Mouse (Mus musculus): ENCODE results near the gene Acer2. TPM values are rescaled to one million over a fixed set of nuclear protein-coding genes. Genes with fewer than 3 reads are reported as not detected.

Acer2 gene
- polyA plus RNA-seq, 1 experiment from 2014 or later: 15.2 TPM

DNA sequence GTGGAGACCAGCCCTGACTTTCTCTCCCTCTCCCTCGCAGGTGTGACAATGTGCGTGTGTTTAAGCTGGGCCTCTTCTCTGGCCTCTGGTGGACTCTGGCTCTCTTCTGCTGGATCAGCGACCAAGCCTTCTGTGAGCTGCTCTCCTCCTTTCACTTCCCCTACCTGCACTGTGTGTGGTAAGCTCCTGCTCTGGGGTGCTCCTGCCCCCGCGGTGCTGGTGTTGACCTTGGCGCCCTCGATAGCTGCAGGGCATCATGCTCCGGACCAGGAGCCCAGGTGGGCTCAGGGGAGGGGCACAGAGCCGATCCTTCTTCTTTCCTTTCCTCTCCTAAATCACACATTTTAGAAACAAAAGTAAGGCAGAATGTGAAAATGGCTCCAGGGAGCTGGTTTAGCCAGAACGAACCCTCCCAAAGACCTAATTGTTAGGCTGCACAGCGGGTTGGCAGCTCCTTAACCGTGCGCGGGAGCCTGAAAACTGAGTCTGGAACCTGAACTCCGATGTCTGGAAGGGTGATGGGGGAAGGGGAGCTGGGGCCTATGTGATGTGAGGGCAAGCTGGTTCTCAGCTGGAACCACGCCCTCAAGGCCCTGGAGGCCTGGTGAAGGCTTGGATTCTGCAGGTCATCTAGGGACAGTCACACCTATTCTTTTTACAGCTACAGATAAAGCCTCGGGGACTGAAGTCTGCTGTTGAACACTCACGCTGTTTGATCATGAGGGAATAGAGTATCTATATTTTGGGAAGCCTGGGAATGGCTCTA, 37.6 kb downstream of the Acer2 start:
- peak overlapping the region; percentile 16; the same call in 1 of the 2 replicates for H3K9ac ChIP-seq (ENCODE audit: low read depth, low read length)
- no peak overlapping the region for H3K4me3 ChIP-seq (ENCODE audit: low read length)
- H3K4me1 ChIP-seq (ENCODE audit: control insufficient read depth, insufficient read depth, low read depth, low read length): no peaks in the 10 kb centered on the region
- H3K36me3 ChIP-seq (ENCODE audit: control insufficient read depth, insufficient read depth, low read length): no peaks in the 10 kb centered on the region
- peaks cover 2% of the 10 kb centered on the region for H3K9me3 ChIP-seq (ENCODE audit: control insufficient read depth, low read length)
- no peaks in the 10 kb centered on the region for H3K27me3 ChIP-seq (replicated peaks; ENCODE audit: control insufficient read depth, insufficient read depth, low read length)
- WGBS: 22% methylated on average over 18 of the region's 18 CpGs
- ATAC-seq: no peak
- H3K4me2 ChIP-seq (ENCODE audit: low read length): no peak overlapping the region
- H3K27ac ChIP-seq (ENCODE audit: low read depth, low read length): no peak overlapping the region

GRCm38 (mm10) chr4:86912757-86913156, 38.6 kb downstream of the Acer2 start:
- H3K36me3 ChIP-seq (ENCODE audit: control insufficient read depth, insufficient read depth, low read length): no peaks in the 10 kb centered on the region
- no peak for ATAC-seq
- H3K27me3 ChIP-seq (replicated peaks; ENCODE audit: control insufficient read depth, insufficient read depth, low read length): no peaks in the 10 kb centered on the region
- H3K27ac ChIP-seq (ENCODE audit: low read depth, low read length): no peak overlapping the region
- H3K9ac ChIP-seq (ENCODE audit: low read depth, low read length): no peak overlapping the region
- H3K4me2 ChIP-seq (ENCODE audit: low read length): no peak overlapping the region
- WGBS: 79% methylated on average over 7 of the region's 7 CpGs
- no peaks in the 10 kb centered on the region for H3K4me1 ChIP-seq (ENCODE audit: control insufficient read depth, insufficient read depth, low read depth, low read length)
- peaks cover 2% of the 10 kb centered on the region for H3K9me3 ChIP-seq (ENCODE audit: control insufficient read depth, low read length)
- H3K4me3 ChIP-seq (ENCODE audit: low read length): no peak overlapping the region

GRCm38 (mm10) chr4:86916062-86916461, 41.9 kb downstream of the Acer2 start:
- H3K9me3 ChIP-seq (ENCODE audit: control insufficient read depth, low read length): no peaks in the 10 kb centered on the region
- H3K4me2 ChIP-seq (ENCODE audit: low read length): no peak overlapping the region
- WGBS: 52% methylated on average over 1 of the region's 1 CpGs
- no peaks in the 10 kb centered on the region for H3K27me3 ChIP-seq (replicated peaks; ENCODE audit: control insufficient read depth, insufficient read depth, low read length)
- no peak overlapping the region for H3K27ac ChIP-seq (ENCODE audit: low read depth, low read length)
- H3K4me3 ChIP-seq (ENCODE audit: low read length): no peak overlapping the region
- no peak for ATAC-seq
- H3K4me1 ChIP-seq (ENCODE audit: control insufficient read depth, insufficient read depth, low read depth, low read length): no peaks in the 10 kb centered on the region
- H3K36me3 ChIP-seq (ENCODE audit: control insufficient read depth, insufficient read depth, low read length): no peaks in the 10 kb centered on the region
- H3K9ac ChIP-seq (ENCODE audit: low read depth, low read length): no peak overlapping the region

- ATAC-seq: no peak
- Histone ChIP-seq H3K4me3 (ENCODE audit: low read length) (no peak overlapping the region), H3K9ac (ENCODE audit: low read depth, low read length) (no peak overlapping the region), H3K9me3 (ENCODE audit: control insufficient read depth, low read length) (no peaks in the 10 kb centered on the region), H3K27ac (ENCODE audit: low read depth, low read length) (no peak overlapping the region), H3K4me1 (ENCODE audit: control insufficient read depth, insufficient read depth, low read depth, low read length) (peaks cover 3% of the 10 kb centered on the region), H3K4me2 (ENCODE audit: low read length) (no peak overlapping the region), H3K27me3 (replicated peaks; ENCODE audit: control insufficient read depth, insufficient read depth, low read length) (no peaks in the 10 kb centered on the region), H3K36me3 (ENCODE audit: control insufficient read depth, insufficient read depth, low read length) (no peaks in the 10 kb centered on the region)
- WGBS: 48% methylated on average over 3 of the region's 3 CpGs
These were observed 49.4 kb downstream of the Acer2 start for GRCm38 (mm10) chr4:86923476-86924055.

DNA sequence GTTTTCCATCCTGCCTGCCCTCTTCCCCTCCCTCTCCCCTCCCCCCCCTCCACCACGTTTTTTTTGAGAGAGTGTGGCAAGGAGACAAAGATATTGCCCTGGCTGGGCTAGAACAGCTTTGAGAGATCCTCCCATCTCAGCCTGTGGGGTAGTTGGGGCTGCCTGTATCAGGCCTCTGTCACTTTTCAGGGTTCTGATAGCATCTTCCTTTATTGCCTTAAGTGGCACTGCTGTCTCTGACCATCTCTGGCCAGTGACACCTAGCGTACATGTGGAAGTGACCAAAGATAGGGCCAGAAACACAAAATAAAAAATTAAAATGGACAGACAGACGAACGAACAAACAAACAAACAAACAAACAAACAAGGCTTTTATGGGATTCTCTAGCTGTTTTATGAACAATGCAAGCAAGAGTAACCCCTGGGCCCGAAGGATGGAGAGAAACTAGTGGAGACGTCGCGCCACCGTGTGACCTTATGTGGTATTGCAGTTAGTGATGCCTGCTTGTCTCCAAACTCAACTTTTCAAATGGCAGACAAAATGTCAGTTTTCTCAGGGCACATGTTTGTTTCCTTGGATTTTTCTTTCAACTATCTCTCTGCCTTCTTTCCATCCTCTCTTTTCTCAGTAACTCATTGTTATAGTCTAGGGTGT, 50.7 kb downstream of the Acer2 start:
- no peak overlapping the region for H3K4me2 ChIP-seq (ENCODE audit: low read length)
- H3K27ac ChIP-seq (ENCODE audit: low read depth, low read length): no peak overlapping the region
- no peaks in the 10 kb centered on the region for H3K9me3 ChIP-seq (ENCODE audit: control insufficient read depth, low read length)
- peak; percentile 63 for ATAC-seq
- no peaks in the 10 kb centered on the region for H3K36me3 ChIP-seq (ENCODE audit: control insufficient read depth, insufficient read depth, low read length)
- no peak overlapping the region for H3K4me3 ChIP-seq (ENCODE audit: low read length)
- H3K9ac ChIP-seq (ENCODE audit: low read depth, low read length): no peak overlapping the region
- H3K4me1 ChIP-seq (ENCODE audit: control insufficient read depth, insufficient read depth, low read depth, low read length): peaks cover 3% of the 10 kb centered on the region
- 10% methylated on average over 9 of the region's 9 CpGs for WGBS
- H3K27me3 ChIP-seq (replicated peaks; ENCODE audit: control insufficient read depth, insufficient read depth, low read length): no peaks in the 10 kb centered on the region

DNA sequence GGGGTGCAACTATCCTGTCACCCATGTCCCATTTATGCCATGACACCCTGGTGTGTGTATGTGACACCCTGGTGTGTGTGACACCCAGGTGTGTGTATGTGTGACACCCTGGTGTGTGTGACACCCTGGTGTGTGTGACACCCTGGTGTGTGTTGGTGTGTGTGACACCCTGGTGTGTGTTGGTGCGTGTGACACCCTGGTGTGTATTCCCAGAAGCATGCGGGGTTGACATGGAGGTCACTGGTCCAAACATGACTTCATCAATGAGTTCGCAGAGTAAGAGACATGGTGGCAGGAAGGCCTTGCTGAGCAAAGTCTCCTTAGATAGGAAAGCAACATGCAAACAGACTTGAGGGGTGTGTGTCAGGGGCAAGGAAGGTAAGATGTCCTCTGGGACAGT, 52.8 kb downstream of the Acer2 start:
- Histone ChIP-seq H3K9me3 (ENCODE audit: control insufficient read depth, low read length) (no peaks in the 10 kb centered on the region), H3K4me3 (ENCODE audit: low read length) (no peak overlapping the region), H3K27me3 (replicated peaks; ENCODE audit: control insufficient read depth, insufficient read depth, low read length) (no peaks in the 10 kb centered on the region), H3K4me2 (ENCODE audit: low read length) (no peak overlapping the region), H3K27ac (ENCODE audit: low read depth, low read length) (no peak overlapping the region), H3K4me1 (ENCODE audit: control insufficient read depth, insufficient read depth, low read depth, low read length) (peaks cover 3% of the 10 kb centered on the region), H3K9ac (ENCODE audit: low read depth, low read length) (no peak overlapping the region), H3K36me3 (ENCODE audit: control insufficient read depth, insufficient read depth, low read length) (no peaks in the 10 kb centered on the region)
- ATAC-seq: no peak
- 91% methylated on average over 3 of the region's 3 CpGs for WGBS

DNA sequence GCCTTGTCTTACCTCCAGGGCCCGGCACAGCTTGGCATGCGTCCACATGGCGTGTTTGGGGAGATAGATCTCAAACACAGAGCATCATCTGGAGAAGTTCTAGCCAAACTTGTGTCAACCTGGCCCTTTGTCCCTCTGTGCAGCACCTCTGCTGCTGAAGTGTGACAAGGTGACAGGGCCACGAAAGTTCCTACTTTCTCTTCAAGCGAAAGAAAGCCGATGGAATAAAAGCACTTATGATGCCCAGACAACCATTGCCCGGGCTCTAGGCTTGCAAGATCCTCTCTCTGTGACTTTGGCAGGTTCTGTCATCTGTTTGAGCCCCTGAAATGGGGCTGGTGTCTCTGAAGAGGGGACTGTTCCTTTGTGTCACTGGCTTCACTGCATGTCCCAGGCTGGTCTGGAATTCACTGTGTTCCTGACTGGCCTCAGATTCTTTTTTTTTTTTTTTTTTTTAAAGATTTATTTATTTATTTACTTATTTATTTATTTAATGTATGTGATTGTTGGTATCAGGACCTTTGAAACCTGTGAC, 56.0 kb downstream of the Acer2 start:
- WGBS: 87% methylated on average over 7 of the region's 7 CpGs
- Histone ChIP-seq H3K4me3 (ENCODE audit: low read length) (no peak overlapping the region; the same call in 1 of the 2 replicates), H3K27me3 (replicated peaks; ENCODE audit: control insufficient read depth, insufficient read depth, low read length) (no peaks in the 10 kb centered on the region), H3K9me3 (ENCODE audit: control insufficient read depth, low read length) (no peaks in the 10 kb centered on the region), H3K36me3 (ENCODE audit: control insufficient read depth, insufficient read depth, low read length) (no peaks in the 10 kb centered on the region; the same call in 1 of the 2 replicates), H3K4me2 (ENCODE audit: low read length) (peak overlapping the region; percentile 78), H3K27ac (ENCODE audit: low read depth, low read length) (no peak overlapping the region), H3K9ac (ENCODE audit: low read depth, low read length) (no peak overlapping the region), H3K4me1 (ENCODE audit: control insufficient read depth, insufficient read depth, low read depth, low read length) (no peaks in the 10 kb centered on the region)
- peak; percentile 35 for ATAC-seq

- Histone ChIP-seq H3K9me3 (ENCODE audit: control insufficient read depth, low read length) (no peaks in the 10 kb centered on the region), H3K4me3 (ENCODE audit: low read length) (peak overlapping the region; percentile 43), H3K27ac (ENCODE audit: low read depth, low read length) (peak overlapping the region; percentile 53), H3K36me3 (ENCODE audit: control insufficient read depth, insufficient read depth, low read length) (no peaks in the 10 kb centered on the region; the same call in 1 of the 2 replicates), H3K27me3 (replicated peaks; ENCODE audit: control insufficient read depth, insufficient read depth, low read length) (no peaks in the 10 kb centered on the region), H3K4me2 (ENCODE audit: low read length) (peak overlapping the region; percentile 78), H3K4me1 (ENCODE audit: control insufficient read depth, insufficient read depth, low read depth, low read length) (no peaks in the 10 kb centered on the region), H3K9ac (ENCODE audit: low read depth, low read length) (peak overlapping the region; percentile 59)
- WGBS: 5% methylated on average over 33 of the region's 33 CpGs
- peak; percentile 83 for ATAC-seq
These were observed 56.6 kb downstream of the Acer2 start for GRCm38 (mm10) chr4:86930636-86931456.

Data from hindbrain, embryonic 16.5 days (tissue).